Mouse (Mus musculus): ENCODE results near the gene Wnt7a. TPM values are rescaled to one million over a fixed set of nuclear protein-coding genes. Genes with fewer than 3 reads are reported as not detected.

Gene Wnt7a
- polyA plus RNA-seq, 1 experiment from 2014 or later = not detected

- H3K36me3 ChIP-seq (ENCODE audit: control insufficient read depth, insufficient read depth, low read length) = no peaks in the 10 kb centered on the region
- H3K9me3 ChIP-seq (ENCODE audit: control insufficient read depth, low read length) = no peaks in the 10 kb centered on the region
- no peak overlapping the region for H3K9ac ChIP-seq (ENCODE audit: low read length)
- H3K27ac ChIP-seq (replicated peaks in 1 of 2; ENCODE audit: control insufficient read depth in 1 of 2, insufficient read depth in 1 of 2, low read depth in 2 of 2, low read length in 2 of 2) = no peak overlapping the region
- H3K27me3 ChIP-seq (ENCODE audit: control insufficient read depth, insufficient read depth, low read length) = peaks cover 14% of the 10 kb centered on the region
- 59% methylated on average over 2 of the region's 2 CpGs for WGBS
- no peak overlapping the region for H3K4me2 ChIP-seq (ENCODE audit: low read length)
- no peak overlapping the region for H3K4me3 ChIP-seq (ENCODE audit: control insufficient read depth in 1 of 2, insufficient read depth in 1 of 2, low read depth in 1 of 2, low read length in 2 of 2)
- ATAC-seq (ENCODE audit: insufficient number of reproducible peaks, insufficient read depth, low FRiP score, low read depth) = no peak
- no peaks in the 10 kb centered on the region for H3K4me1 ChIP-seq (ENCODE audit: control insufficient read depth in 2 of 2, insufficient read depth in 2 of 2, low read length in 2 of 2)
Measured at GRCm38 (mm10) chr6:91358394-91358793, 52.8 kb downstream of the Wnt7a start.

- Histone ChIP-seq H3K4me1 (ENCODE audit: control insufficient read depth in 2 of 2, insufficient read depth in 2 of 2, low read length in 2 of 2) (no peaks in the 10 kb centered on the region), H3K27ac (replicated peaks in 1 of 2; ENCODE audit: control insufficient read depth in 1 of 2, insufficient read depth in 1 of 2, low read depth in 2 of 2, low read length in 2 of 2) (no peak overlapping the region), H3K9me3 (ENCODE audit: control insufficient read depth, low read length) (no peaks in the 10 kb centered on the region), H3K27me3 (ENCODE audit: control insufficient read depth, insufficient read depth, low read length) (peaks cover 14% of the 10 kb centered on the region), H3K4me2 (ENCODE audit: low read length) (no peak overlapping the region), H3K4me3 (ENCODE audit: control insufficient read depth in 1 of 2, insufficient read depth in 1 of 2, low read depth in 1 of 2, low read length in 2 of 2) (no peak overlapping the region), H3K9ac (ENCODE audit: low read length) (no peak overlapping the region), H3K36me3 (ENCODE audit: control insufficient read depth, insufficient read depth, low read length) (no peaks in the 10 kb centered on the region)
- 52% methylated on average over 13 of the region's 13 CpGs for WGBS
- ATAC-seq (ENCODE audit: insufficient number of reproducible peaks, insufficient read depth, low FRiP score, low read depth) = no peak
Measured at GRCm38 (mm10) chr6:91357238-91357876, 53.8 kb downstream of the Wnt7a start.

GRCm38 (mm10) chr6:91349620-91350019 is 61.5 kb downstream of the Wnt7a start:
- Histone ChIP-seq H3K4me2 (ENCODE audit: low read length) (no peak overlapping the region), H3K27me3 (ENCODE audit: control insufficient read depth, insufficient read depth, low read length) (peaks cover 22% of the 10 kb centered on the region), H3K36me3 (ENCODE audit: control insufficient read depth, insufficient read depth, low read length) (no peaks in the 10 kb centered on the region), H3K4me3 (ENCODE audit: control insufficient read depth in 1 of 2, insufficient read depth in 1 of 2, low read depth in 1 of 2, low read length in 2 of 2) (no peak overlapping the region), H3K9ac (ENCODE audit: low read length) (no peak overlapping the region), H3K27ac (replicated peaks in 1 of 2; ENCODE audit: control insufficient read depth in 1 of 2, insufficient read depth in 1 of 2, low read depth in 2 of 2, low read length in 2 of 2) (no peak overlapping the region), H3K4me1 (ENCODE audit: control insufficient read depth in 2 of 2, insufficient read depth in 2 of 2, low read length in 2 of 2) (no peaks in the 10 kb centered on the region; a peak in 1 of 4 replicates), H3K9me3 (ENCODE audit: control insufficient read depth, low read length) (no peaks in the 10 kb centered on the region)
- WGBS = 26% methylated on average over 9 of the region's 9 CpGs
- ATAC-seq (ENCODE audit: insufficient number of reproducible peaks, insufficient read depth, low FRiP score, low read depth) = no peak

GRCm38 (mm10) chr6:91347721-91348120 is 63.4 kb downstream of the Wnt7a start:
- ATAC-seq (ENCODE audit: insufficient number of reproducible peaks, insufficient read depth, low FRiP score, low read depth) = no peak
- 11% methylated on average over 7 of the region's 7 CpGs for WGBS
- no peaks in the 10 kb centered on the region; a peak in 1 of 4 replicates for H3K4me1 ChIP-seq (ENCODE audit: control insufficient read depth in 2 of 2, insufficient read depth in 2 of 2, low read length in 2 of 2)
- no peak overlapping the region for H3K4me2 ChIP-seq (ENCODE audit: low read length)
- no peak overlapping the region for H3K4me3 ChIP-seq (ENCODE audit: control insufficient read depth in 1 of 2, insufficient read depth in 1 of 2, low read depth in 1 of 2, low read length in 2 of 2)
- peaks cover 27% of the 10 kb centered on the region for H3K27me3 ChIP-seq (ENCODE audit: control insufficient read depth, insufficient read depth, low read length)
- H3K36me3 ChIP-seq (ENCODE audit: control insufficient read depth, insufficient read depth, low read length) = no peaks in the 10 kb centered on the region
- H3K27ac ChIP-seq (replicated peaks in 1 of 2; ENCODE audit: control insufficient read depth in 1 of 2, insufficient read depth in 1 of 2, low read depth in 2 of 2, low read length in 2 of 2) = no peak overlapping the region
- no peak overlapping the region for H3K9ac ChIP-seq (ENCODE audit: low read length)
- no peaks in the 10 kb centered on the region for H3K9me3 ChIP-seq (ENCODE audit: control insufficient read depth, low read length)

GRCm38 (mm10) chr6:91346906-91347156 is 64.3 kb downstream of the Wnt7a start:
- Histone ChIP-seq H3K27ac (replicated peaks in 1 of 2; ENCODE audit: control insufficient read depth in 1 of 2, insufficient read depth in 1 of 2, low read depth in 2 of 2, low read length in 2 of 2) (no peak overlapping the region), H3K4me2 (ENCODE audit: low read length) (no peak overlapping the region), H3K27me3 (ENCODE audit: control insufficient read depth, insufficient read depth, low read length) (peaks cover 30% of the 10 kb centered on the region), H3K4me1 (ENCODE audit: control insufficient read depth in 2 of 2, insufficient read depth in 2 of 2, low read length in 2 of 2) (no peaks in the 10 kb centered on the region; a peak in 1 of 4 replicates), H3K9me3 (ENCODE audit: control insufficient read depth, low read length) (no peaks in the 10 kb centered on the region), H3K36me3 (ENCODE audit: control insufficient read depth, insufficient read depth, low read length) (no peaks in the 10 kb centered on the region), H3K9ac (ENCODE audit: low read length) (no peak overlapping the region), H3K4me3 (ENCODE audit: control insufficient read depth in 1 of 2, insufficient read depth in 1 of 2, low read depth in 1 of 2, low read length in 2 of 2) (no peak overlapping the region)
- ATAC-seq (ENCODE audit: insufficient number of reproducible peaks, insufficient read depth, low FRiP score, low read depth) = no peak
- WGBS = 36% methylated on average over 3 of the region's 3 CpGs

- H3K27ac ChIP-seq (replicated peaks in 1 of 2; ENCODE audit: control insufficient read depth in 1 of 2, insufficient read depth in 1 of 2, low read depth in 2 of 2, low read length in 2 of 2) = no peak overlapping the region
- H3K4me2 ChIP-seq (ENCODE audit: low read length) = no peak overlapping the region
- 48% methylated on average over 10 of the region's 10 CpGs for WGBS
- H3K4me1 ChIP-seq (ENCODE audit: control insufficient read depth in 2 of 2, insufficient read depth in 2 of 2, low read length in 2 of 2) = no peaks in the 10 kb centered on the region; a peak in 1 of 4 replicates
- ATAC-seq (ENCODE audit: insufficient number of reproducible peaks, insufficient read depth, low FRiP score, low read depth) = no peak
- no peak overlapping the region for H3K4me3 ChIP-seq (ENCODE audit: control insufficient read depth in 1 of 2, insufficient read depth in 1 of 2, low read depth in 1 of 2, low read length in 2 of 2)
- no peaks in the 10 kb centered on the region for H3K36me3 ChIP-seq (ENCODE audit: control insufficient read depth, insufficient read depth, low read length)
- H3K9me3 ChIP-seq (ENCODE audit: control insufficient read depth, low read length) = no peaks in the 10 kb centered on the region
- H3K9ac ChIP-seq (ENCODE audit: low read length) = no peak overlapping the region
- peaks cover 30% of the 10 kb centered on the region for H3K27me3 ChIP-seq (ENCODE audit: control insufficient read depth, insufficient read depth, low read length)
Measured at GRCm38 (mm10) chr6:91346071-91346905, 64.9 kb downstream of the Wnt7a start.

GRCm38 (mm10) chr6:91345091-91345490 is 66.1 kb downstream of the Wnt7a start:
- Histone ChIP-seq H3K9me3 (ENCODE audit: control insufficient read depth, low read length) (no peaks in the 10 kb centered on the region), H3K4me2 (ENCODE audit: low read length) (no peak overlapping the region), H3K27ac (replicated peaks in 1 of 2; ENCODE audit: control insufficient read depth in 1 of 2, insufficient read depth in 1 of 2, low read depth in 2 of 2, low read length in 2 of 2) (no peak overlapping the region), H3K4me3 (ENCODE audit: control insufficient read depth in 1 of 2, insufficient read depth in 1 of 2, low read depth in 1 of 2, low read length in 2 of 2) (no peak overlapping the region), H3K36me3 (ENCODE audit: control insufficient read depth, insufficient read depth, low read length) (no peaks in the 10 kb centered on the region), H3K27me3 (ENCODE audit: control insufficient read depth, insufficient read depth, low read length) (peaks cover 29% of the 10 kb centered on the region), H3K9ac (ENCODE audit: low read length) (no peak overlapping the region), H3K4me1 (ENCODE audit: control insufficient read depth in 2 of 2, insufficient read depth in 2 of 2, low read length in 2 of 2) (no peaks in the 10 kb centered on the region; a peak in 1 of 4 replicates)
- WGBS = 48% methylated on average over 5 of the region's 5 CpGs
- ATAC-seq (ENCODE audit: insufficient number of reproducible peaks, insufficient read depth, low FRiP score, low read depth) = no peak
